Mouse (Mus musculus): Measurements from ENCODE around the gene Lamp2.

- TF ChIP-seq CTCF (IDR thresholded peaks at IDR 0.05; ENCODE audit: borderline replicate concordance, control insufficient read depth, extremely low read depth, insufficient read depth, low read length, poor library complexity) (no peak), POLR2A (IDR thresholded peaks at IDR 0.05; ENCODE audit: control insufficient read depth, extremely low read depth, insufficient read depth, low read length, poor library complexity) (no peak)
These were observed 1.4 kb downstream of the Lamp2 start for GRCm38 (mm10) chrX:38454900-38455299.

All from thymus, adult 2 months (tissue).